Mouse (Mus musculus) cerebellum, postnatal 10 days (tissue): ENCODE results near the gene Rfk.

Experiments used
- DNase-seq, 2 experiments: peaks; one replicate each; pipeline ENCODE4 v3.0.0; 2021; ENCODE audit warnings: mixed read lengths in 2 of 2

Gene Rfk

GRCm38 (mm10) chr19:17385426-17385825 lies 8.4 kb upstream of the Rfk start:
- DNase-seq, result no peak

DNA sequence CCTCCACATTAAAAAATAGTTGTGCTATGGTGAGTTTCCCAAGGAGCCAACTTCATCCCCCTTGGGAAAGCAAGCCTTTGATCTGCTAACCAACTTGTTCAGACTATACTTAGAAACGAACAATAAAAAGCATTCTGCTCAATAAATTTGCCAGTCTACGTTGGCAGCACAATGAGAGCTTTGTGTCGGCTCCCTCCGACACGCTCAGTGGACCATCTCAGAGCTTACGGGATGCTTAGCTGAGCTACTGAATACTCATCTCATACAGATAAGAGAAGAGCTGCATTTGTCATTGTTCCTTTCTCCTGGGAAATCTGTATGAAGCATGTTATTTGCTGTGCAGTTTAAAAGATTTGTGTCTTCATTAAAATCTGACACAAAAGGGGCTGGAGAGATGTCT lies 7.4 kb upstream of the Rfk start:
- no peak for DNase-seq

GRCm38 (mm10) chr19:17388404-17388803 lies 5.4 kb upstream of the Rfk start:
- DNase-seq, result peak; percentile 55 to 67

- DNase-seq, result no peak
Observed at GRCm38 (mm10) chr19:17392866-17393265, 977 bp upstream of the Rfk start.

DNA sequence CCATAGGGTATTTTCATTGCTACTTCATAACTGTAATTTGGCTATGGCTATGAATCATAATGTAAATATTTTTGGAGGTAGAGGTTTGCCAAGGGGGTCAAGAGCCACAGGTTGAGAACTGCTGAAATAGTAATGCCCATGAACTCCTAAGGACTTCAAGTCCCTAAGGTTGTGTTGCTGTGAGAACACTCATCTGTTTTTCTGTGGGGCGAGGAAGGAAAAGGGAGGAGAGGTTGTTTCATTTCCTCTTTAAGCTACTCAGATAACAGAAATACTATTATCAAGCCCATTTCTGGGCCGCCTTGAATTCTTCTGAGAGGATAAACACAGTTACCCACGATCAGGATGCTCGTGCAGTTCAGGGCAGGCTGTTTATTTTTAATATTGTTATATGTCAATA lies 3.0 kb downstream of the Rfk start:
- no peak for DNase-seq

DNA sequence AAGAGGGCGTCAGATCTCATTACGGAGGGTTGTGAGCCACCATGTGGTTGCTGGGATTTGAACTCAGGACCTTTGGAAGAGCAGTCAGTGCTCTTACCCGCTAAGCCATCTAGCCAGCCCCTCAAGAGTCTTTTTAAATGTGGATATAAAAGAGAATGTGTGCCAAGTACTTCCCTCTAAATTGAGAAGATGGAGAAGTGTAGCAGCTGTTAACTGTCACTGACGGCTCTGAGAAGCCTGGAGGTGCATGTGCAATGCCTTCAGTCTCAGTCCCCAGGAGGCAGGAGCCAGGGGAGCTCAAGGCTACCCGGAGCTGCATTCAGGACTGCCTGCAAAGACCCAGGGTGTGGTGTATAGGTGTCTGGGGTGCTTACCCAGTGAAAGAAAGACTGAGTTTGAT lies 4.1 kb downstream of the Rfk start:
- no peak for DNase-seq

DNA sequence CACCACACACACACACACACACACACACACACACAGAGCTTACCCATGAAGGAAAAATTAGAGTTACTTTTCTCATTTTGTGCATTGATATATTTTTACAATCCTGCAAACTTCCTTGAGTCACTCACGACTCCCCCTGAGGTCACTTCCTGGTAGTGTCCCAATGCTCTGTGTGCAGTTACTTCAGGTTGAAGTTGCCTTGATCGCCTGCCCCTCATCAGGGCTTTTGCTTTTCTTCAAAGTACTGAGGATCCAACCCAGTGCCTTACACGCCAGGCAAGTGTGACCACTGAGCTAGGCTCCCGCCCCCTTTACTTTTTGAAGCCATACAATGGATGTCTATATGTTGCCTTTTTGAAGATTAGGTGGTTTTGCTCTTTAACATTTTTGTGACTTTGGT lies 6.1 kb downstream of the Rfk start:
- DNase-seq, result no peak

- no peak for DNase-seq
Observed at GRCm38 (mm10) chr19:17400571-17400970, 6.7 kb downstream of the Rfk start.

- DNase-seq, result no peak
Observed at GRCm38 (mm10) chr19:17403175-17403574, 9.3 kb downstream of the Rfk start.

DNA sequence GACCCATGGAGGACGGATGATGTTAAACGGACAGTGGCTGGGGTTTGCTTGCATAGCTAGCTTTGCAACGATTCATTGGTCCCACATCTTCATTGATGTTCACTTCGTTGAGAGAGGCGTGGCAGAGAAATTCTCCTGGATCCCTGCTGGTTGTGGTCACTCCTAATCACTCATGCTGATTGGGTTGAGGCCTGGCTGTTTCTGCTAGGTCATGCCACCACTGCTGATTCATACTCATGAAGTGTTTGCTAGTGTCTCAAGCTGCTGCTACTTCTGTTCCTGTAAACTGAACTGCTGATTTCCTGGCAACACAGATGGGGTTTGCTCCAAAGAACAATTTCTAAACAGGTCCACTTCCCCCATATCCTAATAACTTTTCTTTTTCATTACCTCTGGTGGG lies 13.0 kb downstream of the Rfk start:
- no peak for DNase-seq

DNA sequence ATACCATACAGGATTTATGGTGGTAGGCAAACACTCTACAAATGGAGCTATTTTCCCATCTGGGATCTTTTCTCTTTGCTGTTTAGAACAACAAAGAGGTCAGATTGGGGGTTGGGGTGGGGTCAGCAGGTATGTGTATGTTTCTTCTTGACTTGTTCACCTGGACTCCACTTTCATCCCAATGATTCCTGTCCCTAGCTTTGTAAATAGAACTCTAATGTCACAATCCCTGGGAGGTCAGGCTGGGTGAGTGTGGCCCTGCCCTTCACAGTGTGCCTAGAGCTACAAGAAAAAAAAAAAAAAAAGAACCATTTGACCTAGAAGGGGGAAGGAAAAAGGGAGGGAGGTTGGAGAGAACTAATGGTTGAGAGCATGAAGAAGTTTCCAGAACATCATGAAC lies 14.7 kb downstream of the Rfk start:
- no peak for DNase-seq

DNA sequence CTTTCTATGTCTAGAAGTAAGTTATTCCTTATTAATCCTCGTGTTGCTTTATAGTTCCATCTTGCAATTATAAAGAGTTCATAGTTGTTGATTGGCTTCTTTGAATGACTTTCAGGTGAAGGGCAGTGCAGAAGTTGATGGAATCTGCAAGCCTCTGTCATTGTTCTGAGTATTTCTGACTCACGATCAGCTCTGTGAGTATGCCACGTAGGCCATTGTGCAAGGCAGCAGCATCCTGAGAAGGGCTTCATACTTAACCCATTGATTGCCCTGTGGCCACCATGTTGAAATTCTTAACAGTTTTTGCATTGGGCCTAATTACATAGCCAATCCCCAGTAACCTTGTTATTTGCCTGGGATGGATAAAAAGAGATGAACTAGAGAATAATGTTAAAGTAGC lies 15.5 kb downstream of the Rfk start:
- DNase-seq, result no peak

DNA sequence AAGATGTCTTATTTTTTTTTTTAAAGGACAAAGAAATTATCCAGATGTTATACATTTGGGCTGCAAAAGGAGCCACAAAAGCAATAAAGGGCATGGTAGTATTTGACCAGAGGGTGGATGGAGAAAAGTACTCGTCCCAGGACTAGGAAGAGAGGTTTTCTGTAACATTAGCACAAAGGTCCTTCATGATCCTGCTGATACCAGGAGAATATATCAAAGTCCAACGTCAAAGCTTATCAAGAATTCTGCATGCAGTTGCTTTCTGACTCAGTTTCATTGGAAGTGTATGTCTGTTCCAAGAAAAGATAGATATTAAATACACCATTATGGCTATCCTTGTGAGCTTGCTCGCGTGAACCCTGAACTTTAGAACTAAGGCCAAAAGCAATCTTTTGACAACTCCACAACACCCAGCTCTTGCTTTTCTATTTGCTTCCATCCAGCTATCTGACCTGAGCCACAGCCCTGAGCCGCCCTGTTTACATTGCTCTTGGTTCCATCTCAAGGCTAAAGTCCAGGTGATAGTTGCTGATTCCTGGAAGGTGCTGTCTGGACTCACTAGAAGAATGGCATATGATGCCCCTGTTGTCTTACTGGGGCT lies 16.7 kb downstream of the Rfk start:
- no peak for DNase-seq

DNA sequence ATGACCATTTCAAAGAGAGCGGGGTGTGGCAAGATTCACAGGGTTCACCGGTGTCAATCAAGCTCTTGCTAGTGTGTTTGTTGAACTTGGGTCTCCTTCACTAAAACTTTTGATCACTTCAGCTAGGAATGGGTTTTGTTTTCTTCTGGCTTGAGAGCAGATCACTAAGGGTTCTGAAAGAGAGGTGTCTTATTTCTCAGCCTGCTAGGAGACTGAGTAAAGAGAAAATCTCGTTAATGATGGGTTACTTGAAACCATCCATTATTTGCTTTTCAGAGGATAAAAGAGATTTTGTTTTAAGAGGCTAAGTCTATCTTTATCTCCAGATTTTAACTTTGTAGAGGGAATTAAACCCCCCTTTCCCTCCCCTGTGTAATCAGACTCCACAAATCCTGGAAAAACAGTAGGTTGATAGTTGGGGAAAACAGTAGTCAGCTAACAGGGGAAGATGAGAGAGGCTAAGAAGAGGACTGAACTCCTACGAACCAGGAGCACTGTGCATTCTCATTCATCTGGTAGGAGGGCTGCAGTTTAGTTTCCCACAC lies 19.1 kb downstream of the Rfk start:
- no peak for DNase-seq

DNA sequence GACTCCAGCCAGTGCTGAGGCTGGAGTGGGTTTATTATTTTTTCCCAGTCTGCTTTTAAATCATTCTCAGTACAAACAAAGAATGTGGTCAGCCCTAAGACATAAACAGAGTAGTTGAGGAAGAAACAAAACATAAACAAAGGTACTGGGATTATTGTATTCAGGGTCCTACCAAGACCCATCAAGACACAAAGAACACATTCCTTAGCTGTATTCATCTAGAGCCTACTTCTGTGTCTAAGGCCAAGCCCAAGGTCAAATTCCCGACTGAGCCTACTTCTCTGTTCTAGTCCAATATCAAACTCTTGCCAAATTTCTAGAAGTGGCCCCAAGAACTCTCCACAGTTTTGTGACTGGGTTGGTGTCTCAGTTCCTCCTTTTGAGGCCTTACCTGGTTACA lies 24.0 kb downstream of the Rfk start:
- DNase-seq, result no peak

- DNase-seq, result no peak
Observed at GRCm38 (mm10) chr19:17423306-17423705, 29.5 kb downstream of the Rfk start.

DNA sequence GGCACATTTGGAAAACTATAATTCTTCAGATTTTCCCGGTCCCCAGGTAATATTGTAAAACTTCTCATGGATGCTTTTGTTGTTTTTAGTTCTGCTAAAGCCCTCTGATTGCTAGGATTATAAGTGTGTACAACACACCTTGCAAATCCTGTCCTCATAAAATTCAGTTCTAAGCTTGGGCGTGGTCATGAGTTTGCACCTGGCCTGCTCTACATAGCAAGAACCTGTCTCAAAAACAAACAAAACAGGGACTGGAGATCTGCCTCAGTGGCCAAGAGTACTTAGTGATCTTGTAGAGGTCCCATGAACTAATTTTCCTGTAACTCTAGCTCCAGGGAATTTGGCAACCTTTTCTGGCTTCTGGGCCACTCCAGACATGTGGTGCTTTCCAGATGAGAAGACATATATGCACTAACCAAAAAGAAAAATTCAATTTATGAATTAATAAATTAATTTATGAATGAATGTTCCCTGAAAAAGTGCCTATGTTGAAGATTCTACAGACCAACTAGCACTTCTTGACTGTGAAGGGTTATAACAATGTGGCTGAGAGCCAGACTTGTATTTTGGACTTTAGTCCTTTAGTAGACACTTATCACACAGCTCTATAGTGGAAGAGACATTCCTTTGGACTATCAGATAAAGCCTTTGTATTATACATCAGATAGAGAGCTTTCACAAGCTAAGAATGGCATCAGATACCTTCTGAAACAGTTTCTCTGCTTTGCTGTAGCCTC lies 34.1 kb downstream of the Rfk start:
- no peak for DNase-seq

- no peak for DNase-seq
Observed at GRCm38 (mm10) chr19:17428561-17428914, 34.7 kb downstream of the Rfk start.

GRCm38 (mm10) chr19:17436651-17437050 lies 42.8 kb downstream of the Rfk start:
- no peak for DNase-seq

- peak; percentile 70 to 74 for DNase-seq
Observed at GRCm38 (mm10) chr19:17439476-17440189, 45.8 kb downstream of the Rfk start.

- no peak for DNase-seq
Observed at GRCm38 (mm10) chr19:17443581-17443980, 49.7 kb downstream of the Rfk start.
